Mouse (Mus musculus): ENCODE results near the gene Rhag. TPM values are rescaled to one million over a fixed set of nuclear protein-coding genes. Genes with fewer than 3 reads are reported as not detected.

Rhag gene
- total RNA-seq, 2 experiments from 2014 or later = not detected

DNA sequence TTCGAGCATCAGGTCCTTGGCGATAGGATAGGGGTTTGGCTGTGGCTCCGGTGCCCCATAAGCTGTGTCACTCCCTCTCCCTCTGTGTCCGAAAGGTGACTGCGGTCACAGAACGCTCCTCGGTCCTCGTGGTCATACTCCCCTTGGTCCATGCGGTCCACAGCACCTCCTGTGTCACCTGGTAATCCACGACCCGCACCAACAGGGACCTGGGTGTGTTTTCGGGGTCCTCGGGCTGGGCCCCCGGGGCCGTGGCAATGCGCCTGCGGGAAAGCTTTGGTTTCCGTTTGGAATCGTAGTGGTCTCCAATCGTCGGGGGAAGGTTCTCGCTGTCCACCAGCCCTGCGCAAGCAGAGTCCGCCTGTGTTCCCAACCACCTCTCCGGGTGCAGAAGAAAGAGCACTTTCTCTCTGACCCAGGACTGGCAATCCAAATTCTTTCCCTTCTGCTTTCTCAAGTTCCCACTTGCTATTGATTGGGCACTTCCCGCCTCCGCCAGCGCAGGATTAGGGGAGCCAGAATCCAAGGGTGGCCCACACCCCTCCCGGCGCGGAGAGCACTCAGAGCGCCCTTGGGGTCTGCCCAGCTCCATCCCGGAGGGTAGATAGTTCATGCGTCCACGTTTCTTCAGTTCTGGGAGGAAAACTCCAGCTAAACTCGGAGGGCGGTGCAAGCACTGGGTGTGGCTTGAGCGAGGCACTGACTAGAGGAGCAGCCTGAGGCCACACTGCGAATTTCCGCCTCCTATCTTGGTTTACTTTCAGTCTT, 69.2 kb downstream of the Rhag start, which contains the start of gene 9130008F23Rik:
Gene 9130008F23Rik (minus strand): TSS at position 636 of the 768 bp plus-strand sequence.
- peak in 1 of 2 experiments; percentile 12 for DNase-seq (ENCODE audit: extremely low spot score in 1 of 2, low spot score in 2 of 2)
- H3K4me3 ChIP-seq = peak within 1 kb of the TSS; percentile 57
- intact Hi-C loops (cut with DNase I) = no loop called here
- H3K27ac ChIP-seq = no peak within 1 kb of the TSS
- no peak for TF ChIP-seq CTCF (IDR thresholded peaks at IDR 0.05)

DNA sequence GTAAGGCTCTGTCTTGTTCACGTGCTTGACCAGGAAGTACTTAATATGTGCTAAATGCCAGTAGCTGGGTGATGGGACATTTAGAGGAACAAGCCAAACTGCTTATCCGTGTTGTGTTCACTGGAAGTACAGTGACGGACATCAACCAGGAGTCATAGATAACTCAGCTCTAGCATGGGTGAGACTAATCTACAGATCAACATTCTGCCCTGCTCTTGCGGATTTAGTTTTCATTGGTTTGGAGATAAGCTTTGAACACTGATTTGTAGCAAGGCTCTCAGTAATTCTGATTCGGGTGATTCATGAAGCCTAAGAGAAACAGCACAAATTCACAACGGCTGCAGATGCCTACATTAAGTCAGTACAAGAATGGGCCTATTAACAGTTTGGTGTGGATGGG, 71.2 kb downstream of the Rhag start:
- no peak for DNase-seq (ENCODE audit: extremely low spot score in 1 of 2, low spot score in 2 of 2)
- no peak overlapping the region for H3K27ac ChIP-seq
- TF ChIP-seq CTCF (IDR thresholded peaks at IDR 0.05) = no peak
- intact Hi-C loops (cut with DNase I) = no loop called here
- no peak overlapping the region for H3K4me3 ChIP-seq

DNA sequence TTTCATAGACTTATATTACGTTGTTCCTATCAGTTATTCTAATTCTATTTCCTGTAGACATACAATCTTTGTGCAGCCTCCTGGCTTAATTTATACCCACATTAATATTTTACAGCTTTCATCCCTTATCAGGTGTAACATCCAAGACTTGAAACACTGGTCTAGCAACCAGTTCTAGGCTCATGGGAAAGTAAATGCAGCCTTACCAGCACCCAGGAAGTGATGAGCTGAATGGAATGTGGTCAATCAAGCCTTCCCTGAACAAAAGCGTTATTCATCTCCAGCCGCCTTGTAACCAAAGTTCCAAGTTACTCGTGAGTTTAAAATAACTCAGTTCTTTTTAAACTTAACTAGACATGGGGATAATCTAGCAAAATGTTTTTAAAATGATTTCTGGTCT, 74.2 kb downstream of the Rhag start:
- Histone ChIP-seq H3K27ac (no peak overlapping the region), H3K4me3 (no peak overlapping the region)
- no peak for DNase-seq (ENCODE audit: extremely low spot score in 1 of 2, low spot score in 2 of 2)
- intact Hi-C loops (cut with DNase I) = no loop called here
- no peak for TF ChIP-seq CTCF (IDR thresholded peaks at IDR 0.05)

DNA sequence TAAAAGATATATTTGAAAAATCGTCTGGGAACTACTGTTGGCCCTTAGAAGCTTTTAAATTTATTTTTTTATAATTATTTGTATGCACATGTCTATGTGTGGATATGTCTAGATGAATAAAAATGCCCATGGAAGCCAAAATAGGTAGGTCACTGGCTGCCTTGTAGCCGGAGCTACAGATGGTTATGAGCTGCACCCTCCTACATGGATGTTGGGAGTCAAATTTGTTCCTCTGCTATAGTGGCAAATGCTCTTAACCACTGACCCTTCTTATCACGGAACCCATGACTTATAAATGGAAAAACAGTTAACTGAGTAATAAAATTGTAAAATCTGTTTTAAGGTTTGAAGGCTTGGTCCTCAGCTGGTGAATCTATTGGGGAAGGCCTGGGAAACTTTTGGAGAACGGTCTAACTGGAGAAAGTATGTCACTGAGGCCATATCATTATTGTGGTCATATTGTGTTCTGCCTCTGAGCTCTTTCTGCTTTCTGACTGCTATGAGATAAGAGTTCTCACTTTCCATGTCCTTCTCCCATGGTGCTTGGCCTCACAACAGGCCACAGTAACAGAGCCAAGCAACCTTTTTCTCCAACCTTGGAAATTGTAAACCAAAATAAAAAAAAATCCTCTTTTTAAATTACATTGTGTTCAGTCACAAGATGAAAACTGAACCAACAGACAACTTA, 77.1 kb downstream of the Rhag start:
- no peak overlapping the region for H3K27ac ChIP-seq
- intact Hi-C loops (cut with DNase I) = no loop called here
- H3K4me3 ChIP-seq = no peak overlapping the region
- DNase-seq (ENCODE audit: extremely low spot score in 1 of 2, low spot score in 2 of 2) = no peak
- no peak for TF ChIP-seq CTCF (IDR thresholded peaks at IDR 0.05)

Other genes with a start within 250 kb of the Rhag start
- not detected for gene Esp6, start 249.6 kb upstream of the Rhag start, total RNA-seq (2021)
- gene Esp4, start 212.5 kb upstream of the Rhag start, total RNA-seq (2021) = not detected
- gene Esp3, start 179.1 kb upstream of the Rhag start, total RNA-seq (2021) = not detected
- gene Esp1, start 84.0 kb upstream of the Rhag start, total RNA-seq (2021) = not detected
- not detected for gene Crisp2, start 4.1 kb upstream of the Rhag start, total RNA-seq (2021)
- gene 9130008F23Rik, start 69.4 kb downstream of the Rhag start, total RNA-seq (2021) = under 1 TPM in 1 of 2 experiments, not detected in 1; 0.16 TPM
- not detected for gene Glyatl3, start 103.2 kb downstream of the Rhag start, total RNA-seq (2021)
- gene Mut, start 123.6 kb downstream of the Rhag start, total RNA-seq (2021) = 10 to 100 TPM; 36.8 to 37.4 TPM
- gene Cenpq, start 123.9 kb downstream of the Rhag start, total RNA-seq (2021) = 1 to 10 TPM; 3.3 to 4.1 TPM